Mouse (Mus musculus) MEL (cell line): ENCODE data around the gene Spns2.

Experiments
- CTCF ChIP-seq, 3 experiments: IDR thresholded peaks in 2 of 3; conservative IDR thresholded peaks in 1 of 3; 2 replicates each; pipeline ENCODE4 v1.5.1; 2011 to 2012; ENCODE audit warnings: low read length in 3 of 3, low read depth in 2 of 3, mild to moderate bottlenecking in 2 of 3, improper control_type of control experiment in 1 of 3, inconsistent platforms in 1 of 3, mixed read lengths in 1 of 3, moderate library complexity in 1 of 3; ENCODE audit not compliant: control insufficient read depth in 1 of 3, insufficient read depth in 1 of 3, poor library complexity in 1 of 3, severe bottlenecking in 1 of 3
- EP300 ChIP-seq, 2 experiments: IDR thresholded peaks; 2 replicates each; pipeline ENCODE4 v1.6.1; 2011; ENCODE audit warnings: improper control_type of control experiment in 2 of 2, low read length in 2 of 2, low read depth in 1 of 2, mild to moderate bottlenecking in 1 of 2
- UBTF ChIP-seq: IDR thresholded peaks from 2 replicates; pipeline ENCODE4 v1.6.1; 2012; ENCODE audit warnings: low read depth, mild to moderate bottlenecking, inconsistent platforms, low read length, improper control_type of control experiment, moderate library complexity, borderline replicate concordance; ENCODE audit not compliant: insufficient read depth

DNA sequence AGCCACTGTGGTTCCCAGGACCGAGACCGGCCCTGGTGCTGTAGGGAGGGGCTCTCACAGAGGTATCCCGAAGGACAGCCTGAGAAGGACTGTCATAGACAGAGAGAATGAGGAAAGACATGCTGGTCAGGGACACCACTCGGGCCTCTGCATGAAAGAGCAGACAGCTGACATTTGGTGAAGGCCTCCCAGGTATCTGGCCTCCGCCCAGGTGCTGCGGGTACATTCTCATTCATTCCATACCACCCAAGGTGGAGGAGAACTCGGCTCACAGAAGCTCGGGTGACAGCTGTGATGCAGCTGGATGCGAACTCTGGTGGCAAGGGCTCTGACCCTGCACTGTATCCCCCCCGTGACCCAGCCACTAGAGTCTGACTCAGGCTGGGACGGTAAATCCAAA, 3.7 kb downstream of the Spns2 start:
- TF ChIP-seq EP300 (IDR thresholded peaks at IDR 0.05; ENCODE audit: low read depth in 1 of 2, low read length in 2 of 2) (no peak), CTCF (IDR thresholded peaks at IDR 0.05 in 2 of 3, conservative IDR thresholded peaks at IDR 0.05 in 1 of 3; ENCODE audit: control insufficient read depth in 1 of 3, insufficient read depth in 1 of 3, low read depth in 2 of 3, low read length in 3 of 3, poor library complexity in 1 of 3, severe bottlenecking in 1 of 3) (no peak), UBTF (no peak)
